ENCODE assay signal across 25 mouse cellular contexts in genomic region chr6:31368559-31368958, GRCm38 (mm10). TPM values are rescaled to one million over a fixed set of nuclear protein-coding genes. Genes with fewer than 3 reads are reported as not detected.
DNase-seq lines count a peak whose midpoint lies in the region; ATAC-seq and TF ChIP-seq lines count a peak whose summit lies in the region.
"Had no signal": no experiment of that assay in that cellular context is flagged by ENCODE, and none has a peak within 500 bp of the region (broad histone marks: within the 10 kb centered on the region; RNA-seq: fewer than 3 reads in every experiment).

No protein-coding gene starts in this region.

- H3K27me3 ChIP-seq in heart, adult 2 months (ENCODE audit: control insufficient read depth, insufficient read depth, low read length), result no peaks in the 10 kb centered on the region
- H3K27me3 ChIP-seq in liver, postnatal 0 days (ENCODE audit: insufficient read depth, low read length), result no peaks in the 10 kb centered on the region
- H3K27me3 ChIP-seq in liver, embryonic 11.5 days (replicated peaks; ENCODE audit: control insufficient read depth, insufficient read depth, low read length), result no peaks in the 10 kb centered on the region
- no peaks in the 10 kb centered on the region for H3K27me3 ChIP-seq in stomach, postnatal 0 days (ENCODE audit: control insufficient read depth, insufficient read depth, low read length)
- H3K27me3 ChIP-seq: embryonic facial prominence, embryonic 12.5 days; heart, embryonic 12.5 days; kidney, embryonic 15.5 days; midbrain, embryonic 13.5 days; neural tube, embryonic 12.5 days had no signal

- TF ChIP-seq EP300 in heart, adult 2 months (IDR thresholded peaks at IDR 0.05; ENCODE audit: insufficient read depth, low read depth, low read length), result no peak
- no peak for TF ChIP-seq EP300 in liver, postnatal 0 days (IDR thresholded peaks at IDR 0.05; ENCODE audit: low read depth)
- no peak for TF ChIP-seq EP300 in stomach, postnatal 0 days (optimal IDR thresholded peaks at IDR 0.05)

- H3K4me2 ChIP-seq in liver, postnatal 0 days (ENCODE audit: low read depth, low read length), result no peak overlapping the region
- no peak overlapping the region for H3K4me2 ChIP-seq in liver, embryonic 11.5 days
- H3K4me2 ChIP-seq in stomach, postnatal 0 days (replicated peaks; ENCODE audit: low read depth), result no peak overlapping the region
- H3K4me2 ChIP-seq: heart, embryonic 12.5 days; kidney, embryonic 15.5 days; lung, embryonic 14.5 days; midbrain, embryonic 13.5 days; neural tube, embryonic 12.5 days had no signal

- intact Hi-C loops in heart, adult 2 months (cut with DNase I), result loop anchor here (5.0 kb wide), 1 partner anchor 46 kb away; no protein-coding TSS in a partner anchor

- H3K4me1 ChIP-seq in heart, adult 2 months (ENCODE audit: control insufficient read depth, insufficient read depth, low read length), result peaks cover 24% of the 10 kb centered on the region
- no peaks in the 10 kb centered on the region for H3K4me1 ChIP-seq in liver, postnatal 0 days (ENCODE audit: insufficient read depth)
- H3K4me1 ChIP-seq in liver, embryonic 11.5 days (replicated peaks; ENCODE audit: control insufficient read depth, insufficient read depth, low read length), result no peaks in the 10 kb centered on the region
- H3K4me1 ChIP-seq in stomach, postnatal 0 days (replicated peaks; ENCODE audit: control insufficient read depth, insufficient read depth), result 0 out of 2 replicates have a peak, but pooled peaks cover 2% of the 10 kb centered on the region
- H3K4me1 ChIP-seq: neural tube, embryonic 12.5 days had no signal

- 72% methylated on average over 1 of the region's 1 CpGs for WGBS in heart, adult 2 months
- 38% methylated on average over 1 of the region's 1 CpGs for WGBS in liver, postnatal 0 days (ENCODE audit: insufficient replicate concordance)
- WGBS in liver, embryonic 11.5 days, result 52% methylated on average over 1 of the region's 1 CpGs
- WGBS in stomach, postnatal 0 days, result 33% methylated on average over 1 of the region's 1 CpGs

- TF ChIP-seq CTCF in heart, adult 2 months (IDR thresholded peaks at IDR 0.05), result peak; percentile 39
- TF ChIP-seq CTCF in liver, postnatal 0 days (IDR thresholded peaks at IDR 0.05; ENCODE audit: low read depth), result peak; percentile 31
- TF ChIP-seq CTCF in stomach, postnatal 0 days (IDR thresholded peaks at IDR 0.05; ENCODE audit: low read depth), result 0 out of 2 replicates have a peak, but pooled peaks have one; percentile 10

- no peaks in the 10 kb centered on the region for H3K79me2 ChIP-seq in heart, adult 2 months (replicated peaks; ENCODE audit: control insufficient read depth, insufficient read depth, low read length)

- no peak for DNase-seq in heart, adult 2 months
- no peak for DNase-seq in heart, adult 8-10 months (ENCODE audit: low spot score)
- no peak for DNase-seq in liver, postnatal 0 days
- DNase-seq in liver, embryonic 11.5 days (ENCODE audit: low spot score), result no peak
- DNase-seq in ES-CJ7 (ENCODE audit: low read depth, low spot score) (peak; percentile 30), adipocyte (ENCODE audit: low spot score) (no peak)
- DNase-seq in stomach, postnatal 0 days (ENCODE audit: low spot score), result no peak
- DNase-seq in frontal cortex, postnatal 25 days (ENCODE audit: low spot score in 2 of 2), result no peak
- DNase-seq: adrenal gland, postnatal 36 days; cerebellum, adult 18-20 months; cerebellum, postnatal 14 days; forebrain, postnatal 0 days; heart, postnatal 10 days; kidney, adult 11 months; lung, embryonic 14.5 days; retina, postnatal 1 day; right cerebral cortex, postnatal 25 days; spleen, adult 18-20 months; thymus, postnatal 14 days had no signal

- no peak overlapping the region for H3K4me3 ChIP-seq in heart, adult 2 months
- no peak overlapping the region for H3K4me3 ChIP-seq in liver, postnatal 0 days (ENCODE audit: low read depth, low read length)
- no peak overlapping the region for H3K4me3 ChIP-seq in liver, embryonic 11.5 days (ENCODE audit: low read depth, low read length)
- H3K4me3 ChIP-seq in stomach, postnatal 0 days (ENCODE audit: low read depth, low read length), result no peak overlapping the region
- H3K4me3 ChIP-seq: embryonic facial prominence, embryonic 12.5 days; heart, embryonic 12.5 days; hindbrain, embryonic 10.5 days; kidney, embryonic 15.5 days; midbrain, embryonic 13.5 days; neural tube, embryonic 12.5 days had no signal

- no peak overlapping the region for H3K27ac ChIP-seq in heart, adult 2 months
- no peak overlapping the region for H3K27ac ChIP-seq in liver, postnatal 0 days (ENCODE audit: low read depth)
- no peak overlapping the region for H3K27ac ChIP-seq in liver, embryonic 11.5 days (ENCODE audit: low read depth, low read length)
- H3K27ac ChIP-seq in stomach, postnatal 0 days (replicated peaks), result no peak overlapping the region
- H3K27ac ChIP-seq: embryonic facial prominence, embryonic 12.5 days; hindbrain, embryonic 10.5 days; kidney, embryonic 15.5 days; midbrain, embryonic 13.5 days; neural tube, embryonic 12.5 days had no signal

- H3K9me3 ChIP-seq in liver, postnatal 0 days (ENCODE audit: low read length), result no peaks in the 10 kb centered on the region
- H3K9me3 ChIP-seq in liver, embryonic 11.5 days (ENCODE audit: control insufficient read depth, low read length), result no peaks in the 10 kb centered on the region
- H3K9me3 ChIP-seq in stomach, postnatal 0 days (ENCODE audit: control insufficient read depth, low read length), result no peaks in the 10 kb centered on the region
- H3K9me3 ChIP-seq: embryonic facial prominence, embryonic 12.5 days; heart, embryonic 12.5 days; hindbrain, embryonic 10.5 days; kidney, embryonic 15.5 days; midbrain, embryonic 13.5 days; neural tube, embryonic 12.5 days had no signal

- no peak for TF ChIP-seq POLR2A in heart, adult 2 months (IDR thresholded peaks at IDR 0.05; ENCODE audit: insufficient read depth, low read depth, low read length)

- H3K9ac ChIP-seq in heart, adult 2 months (ENCODE audit: low read depth, low read length), result no peak overlapping the region
- no peak overlapping the region for H3K9ac ChIP-seq in liver, postnatal 0 days (replicated peaks)
- no peak overlapping the region for H3K9ac ChIP-seq in liver, embryonic 11.5 days (ENCODE audit: low read depth, low read length)
- H3K9ac ChIP-seq in stomach, postnatal 0 days (ENCODE audit: low read length), result no peak overlapping the region
- H3K9ac ChIP-seq: embryonic facial prominence, embryonic 12.5 days; forebrain, postnatal 0 days; heart, embryonic 12.5 days; kidney, embryonic 15.5 days; lung, embryonic 14.5 days; midbrain, embryonic 13.5 days; neural tube, embryonic 12.5 days had no signal

- ATAC-seq in liver, postnatal 0 days, result no peak
- ATAC-seq in liver, embryonic 11.5 days (replicated peaks; ENCODE audit: low FRiP score), result no peak
- no peak for ATAC-seq in stomach, postnatal 0 days (ENCODE audit: low FRiP score, low TSS enrichment)
- ATAC-seq: forebrain, postnatal 0 days; midbrain, embryonic 13.5 days had no signal

- H3K36me3 ChIP-seq in heart, adult 2 months (ENCODE audit: control insufficient read depth, insufficient read depth, low read length), result peaks cover 16% of the 10 kb centered on the region
- no peaks in the 10 kb centered on the region for H3K36me3 ChIP-seq in liver, postnatal 0 days (replicated peaks; ENCODE audit: insufficient read depth, low read length)
- no peaks in the 10 kb centered on the region for H3K36me3 ChIP-seq in liver, embryonic 11.5 days (ENCODE audit: control insufficient read depth, insufficient read depth, low read length)
- H3K36me3 ChIP-seq in stomach, postnatal 0 days (ENCODE audit: control insufficient read depth, insufficient read depth, low read length), result no peaks in the 10 kb centered on the region
- H3K36me3 ChIP-seq: embryonic facial prominence, embryonic 12.5 days; heart, embryonic 12.5 days; hindbrain, embryonic 10.5 days; kidney, embryonic 15.5 days; midbrain, embryonic 13.5 days; neural tube, embryonic 12.5 days had no signal

RNA-seq across cellular contexts. Expression of gene Mkln1, which starts 30.0 kb away (rescaled TPM):
- total RNA-seq in heart, adult 2 months (2021), result 100 to 1,000 TPM; 148 to 157 TPM
- 52.5 and 94.8 TPM in 2 replicates for polyA plus RNA-seq in heart, adult 2 months (2012; rRNA removed)
- total RNA-seq in heart, adult 8-10 months (2022), result 100 to 1,000 TPM; 145 to 175 (median 158) TPM
- polyA plus RNA-seq in liver, postnatal 0 days (2015; fragmentation: Nextera tagmentation; extraction: Ambion mirVana), result 95.7 and 103 TPM in 2 replicates
- polyA plus RNA-seq in liver, embryonic 11.5 days (2014; fragmentation: Nextera tagmentation; extraction: Ambion mirVana), result 196 and 222 TPM in 2 replicates
- 108 and 116 TPM in 2 replicates for polyA plus RNA-seq in stomach, postnatal 0 days (2015; fragmentation: Nextera tagmentation; extraction: Ambion mirVana)
